Mouse (Mus musculus) C2C12 (cell line): ENCODE results near the gene Grid2. TPM values are rescaled to one million over a fixed set of nuclear protein-coding genes. Genes with fewer than 3 reads are reported as not detected.

Experiments
- H3K27me3 ChIP-seq: one replicate; pipeline ENCODE4 v1.6.1; 2011; ENCODE audit not compliant: control insufficient read depth, insufficient read depth, insufficient read length
- H3K36me3 ChIP-seq: one replicate; pipeline ENCODE4 v1.6.1; 2011; ENCODE audit not compliant: control insufficient read depth, insufficient read depth
- H3K4me3 ChIP-seq: one replicate; pipeline ENCODE4 v1.5.1; 2011; ENCODE audit warnings: mild to moderate bottlenecking, control low read depth; ENCODE audit not compliant: poor library complexity, insufficient read depth, severe bottlenecking
- H3K79me2 ChIP-seq: one replicate; pipeline ENCODE4 v1.6.1; 2011; ENCODE audit not compliant: control insufficient read depth, insufficient read depth
- H3K79me3 ChIP-seq: one replicate; pipeline ENCODE4 v1.6.1; 2011; ENCODE audit warnings: low read depth, control low read depth
- H3ac ChIP-seq: one replicate; pipeline ENCODE3; 2011; ENCODE audit warnings: low read depth; ENCODE audit not compliant: control insufficient read depth, insufficient read length
- CEBPB ChIP-seq: IDR thresholded peaks from one replicate; pipeline ENCODE4 v1.6.1; 2011; ENCODE audit warnings: low read depth, mild to moderate bottlenecking, control low read depth, moderate library complexity
- CTCF ChIP-seq: IDR thresholded peaks from one replicate; pipeline ENCODE4 v1.5.1; 2011; ENCODE audit not compliant: control insufficient read depth, insufficient read depth, insufficient read length
- FOSL1 ChIP-seq: IDR thresholded peaks from one replicate; pipeline ENCODE4 v1.8.0; 2011; ENCODE audit warnings: mild to moderate bottlenecking, low read length; ENCODE audit not compliant: poor library complexity, insufficient read depth, severe bottlenecking
- MAX ChIP-seq: IDR thresholded peaks from one replicate; pipeline ENCODE4 v1.6.1; 2011; ENCODE audit warnings: mild to moderate bottlenecking, control low read depth
- MYOD1 ChIP-seq: IDR thresholded peaks from one replicate; pipeline ENCODE4 v1.6.1; 2011; ENCODE audit warnings: low read depth; ENCODE audit not compliant: control insufficient read depth, insufficient read length
- MYOG ChIP-seq: IDR thresholded peaks from one replicate; pipeline ENCODE4 v1.6.1; 2011; ENCODE audit not compliant: control insufficient read depth, insufficient read length; ENCODE audit errors: extremely low read depth
- USF1 ChIP-seq: IDR thresholded peaks from one replicate; pipeline ENCODE4 v1.6.1; 2011; ENCODE audit warnings: low read depth, mild to moderate bottlenecking, control low read depth, moderate library complexity
- polyA plus RNA-seq: library from polyadenylated mRNA; unstranded; fragments of >200 nt; fragmentation: generic; extraction: Trizol; gene quantifications from one replicate; pipeline ENCODE4 v1.2.1, GENCODE M21; 2012; ENCODE audit warnings: missing spikeins

Gene Grid2
- polyA plus RNA-seq, 1 experiment, result not detected

DNA sequence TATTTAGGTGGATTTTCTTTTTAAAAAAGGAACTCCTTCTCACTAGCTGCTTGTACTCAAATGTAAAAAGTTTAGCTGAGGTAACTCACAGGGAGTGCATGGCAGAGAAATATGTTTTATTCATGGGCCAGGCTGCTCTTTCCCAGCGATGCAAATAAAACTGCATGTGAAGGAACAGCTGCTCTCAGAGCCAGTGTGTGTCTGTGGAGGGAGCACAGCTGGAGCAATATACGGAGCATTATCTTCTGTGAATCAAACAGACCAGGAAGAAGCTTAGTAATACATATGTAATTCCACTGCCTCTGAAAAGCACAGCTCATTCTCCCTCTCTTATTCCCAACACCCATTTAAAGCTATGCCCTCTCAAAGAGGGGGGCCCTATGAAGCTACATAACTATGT lies 607.0 kb downstream of the Grid2 start:
- H3K79me3 ChIP-seq, result no peaks in the 10 kb centered on the region

DNA sequence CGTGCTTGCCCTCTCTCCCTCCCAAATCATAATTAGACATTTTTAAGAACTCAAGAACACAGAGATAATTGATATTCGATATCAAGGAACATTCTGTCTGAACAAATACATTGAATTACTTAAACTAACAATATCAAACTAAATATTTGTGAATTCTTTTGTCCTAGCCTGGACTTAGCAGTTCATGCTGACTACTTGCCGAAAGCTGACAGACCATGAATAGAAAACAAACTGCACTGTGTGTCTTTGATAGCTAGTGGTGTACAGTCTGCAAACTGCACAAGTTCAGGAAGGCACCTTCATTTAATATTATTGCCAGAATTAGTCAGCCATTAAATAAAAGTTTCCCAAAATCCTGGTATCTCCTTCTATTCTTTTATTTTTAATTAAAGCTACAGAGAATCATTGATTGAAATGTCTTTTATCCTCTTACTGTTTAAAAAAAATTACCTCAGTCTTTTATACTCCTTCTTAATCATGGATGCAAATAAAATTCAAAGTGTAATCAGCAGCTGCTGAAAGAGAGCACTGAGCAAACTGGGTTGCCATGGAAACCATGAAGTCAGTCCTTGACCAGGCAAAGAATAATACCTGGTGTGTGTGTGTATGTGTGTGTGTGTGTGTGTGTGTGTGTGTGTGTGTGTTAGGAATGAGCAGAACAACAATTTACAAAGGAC lies 621.5 kb downstream of the Grid2 start:
- H3K27me3 ChIP-seq, result no peaks in the 10 kb centered on the region
- no peaks in the 10 kb centered on the region for H3K36me3 ChIP-seq
- H3ac ChIP-seq, result no peak overlapping the region
- no peaks in the 10 kb centered on the region for H3K79me3 ChIP-seq
- H3K79me2 ChIP-seq, result no peaks in the 10 kb centered on the region
- H3K4me3 ChIP-seq, result no peak overlapping the region
- TF ChIP-seq MYOG, result no peak
- no peak for TF ChIP-seq USF1
- TF ChIP-seq CTCF, result no peak
- TF ChIP-seq MYOD1, result no peak
- TF ChIP-seq CEBPB, result no peak
- no peak for TF ChIP-seq FOSL1
- TF ChIP-seq MAX, result no peak

More for the DNA sequence above, 607.0 kb downstream of the Grid2 start:
- no peak overlapping the region for H3ac ChIP-seq
- TF ChIP-seq FOSL1 (no peak), MYOG (no peak), MAX (no peak), CEBPB (no peak), USF1 (no peak), CTCF (no peak), MYOD1 (no peak)
- no peaks in the 10 kb centered on the region for H3K79me2 ChIP-seq
- H3K27me3 ChIP-seq, result no peaks in the 10 kb centered on the region
- H3K4me3 ChIP-seq, result no peak overlapping the region
- H3K36me3 ChIP-seq, result no peaks in the 10 kb centered on the region

DNA sequence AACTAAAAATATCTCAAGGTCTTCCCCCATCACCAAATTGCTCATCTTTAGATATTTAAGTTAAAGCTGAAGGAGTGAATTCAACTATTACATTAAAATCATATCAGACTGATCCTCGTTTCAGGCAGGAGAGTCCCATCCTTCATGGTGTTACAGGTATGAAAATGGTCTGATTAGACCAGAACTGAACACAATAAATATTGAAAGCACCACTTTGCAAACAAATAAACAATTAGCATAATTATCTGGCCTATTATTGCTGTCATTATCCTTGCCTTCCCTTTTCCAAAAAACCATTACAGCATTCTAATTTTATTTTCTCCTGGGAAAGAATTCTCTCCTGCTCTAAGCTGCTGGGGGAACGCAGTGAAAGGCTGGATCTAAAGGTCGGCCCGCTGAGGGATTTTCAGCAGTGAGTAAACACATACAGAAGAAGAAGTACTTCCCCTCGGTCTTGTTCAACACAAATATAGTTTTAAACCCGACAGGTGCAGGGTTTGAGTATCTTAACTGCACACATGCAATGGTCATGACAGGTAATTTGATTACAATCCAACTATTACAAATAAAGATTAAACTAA lies 622.2 kb downstream of the Grid2 start:
- no peaks in the 10 kb centered on the region for H3K36me3 ChIP-seq
- no peaks in the 10 kb centered on the region for H3K79me2 ChIP-seq
- H3ac ChIP-seq, result no peak overlapping the region
- H3K79me3 ChIP-seq, result no peaks in the 10 kb centered on the region
- H3K27me3 ChIP-seq, result no peaks in the 10 kb centered on the region
- H3K4me3 ChIP-seq, result no peak overlapping the region
- TF ChIP-seq CEBPB, result no peak
- TF ChIP-seq USF1, result no peak
- no peak for TF ChIP-seq MYOG
- no peak for TF ChIP-seq FOSL1

DNA sequence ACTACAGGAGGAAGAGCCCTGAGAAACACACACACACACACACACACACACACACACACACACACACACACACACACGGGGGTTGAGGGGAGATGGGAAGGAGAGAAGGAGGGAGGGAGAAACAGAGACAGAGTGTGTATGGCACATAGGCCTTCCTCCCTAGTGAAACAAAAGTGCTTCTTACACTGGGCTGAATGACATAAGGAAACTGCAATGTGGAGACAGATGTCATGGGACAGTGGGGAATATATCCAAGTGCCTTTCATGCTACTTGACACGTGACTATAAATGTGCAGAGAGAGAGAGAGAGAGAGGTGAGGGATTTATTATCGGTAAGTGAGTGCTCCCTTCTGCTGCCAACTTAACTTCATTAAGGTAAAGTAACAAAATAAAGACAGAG lies 639.0 kb downstream of the Grid2 start:
- no peak overlapping the region for H3ac ChIP-seq
- no peak overlapping the region for H3K4me3 ChIP-seq
- no peak for TF ChIP-seq MAX
- TF ChIP-seq USF1, result no peak
- H3K79me2 ChIP-seq, result no peaks in the 10 kb centered on the region
- H3K27me3 ChIP-seq, result no peaks in the 10 kb centered on the region
- H3K79me3 ChIP-seq, result no peaks in the 10 kb centered on the region
- no peaks in the 10 kb centered on the region for H3K36me3 ChIP-seq

DNA sequence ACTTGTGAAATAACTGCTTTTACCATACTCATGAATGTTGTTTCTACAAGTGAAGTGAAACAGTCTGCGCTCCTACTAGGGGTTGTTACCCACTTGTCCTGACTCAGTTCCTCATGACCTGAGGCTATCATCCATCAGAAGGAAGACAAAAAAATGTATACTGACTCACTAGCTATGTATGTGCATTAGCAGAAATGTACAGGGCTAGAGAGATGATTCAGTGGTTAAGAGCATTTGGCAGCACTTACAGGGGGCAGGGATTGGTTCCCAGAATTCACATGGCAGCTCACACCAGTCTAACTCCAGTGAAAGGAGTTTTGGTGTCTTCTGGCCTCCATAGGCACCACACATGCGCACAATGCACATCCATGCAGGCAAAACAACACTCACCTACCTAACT lies 642.5 kb downstream of the Grid2 start:
- Histone ChIP-seq H3K79me3 (no peaks in the 10 kb centered on the region), H3K79me2 (no peaks in the 10 kb centered on the region), H3K36me3 (no peaks in the 10 kb centered on the region), H3K4me3 (no peak overlapping the region), H3ac (no peak overlapping the region), H3K27me3 (no peaks in the 10 kb centered on the region)
- TF ChIP-seq MAX (no peak), MYOD1 (no peak), CEBPB (no peak), CTCF (no peak), FOSL1 (no peak), MYOG (no peak), USF1 (no peak)

DNA sequence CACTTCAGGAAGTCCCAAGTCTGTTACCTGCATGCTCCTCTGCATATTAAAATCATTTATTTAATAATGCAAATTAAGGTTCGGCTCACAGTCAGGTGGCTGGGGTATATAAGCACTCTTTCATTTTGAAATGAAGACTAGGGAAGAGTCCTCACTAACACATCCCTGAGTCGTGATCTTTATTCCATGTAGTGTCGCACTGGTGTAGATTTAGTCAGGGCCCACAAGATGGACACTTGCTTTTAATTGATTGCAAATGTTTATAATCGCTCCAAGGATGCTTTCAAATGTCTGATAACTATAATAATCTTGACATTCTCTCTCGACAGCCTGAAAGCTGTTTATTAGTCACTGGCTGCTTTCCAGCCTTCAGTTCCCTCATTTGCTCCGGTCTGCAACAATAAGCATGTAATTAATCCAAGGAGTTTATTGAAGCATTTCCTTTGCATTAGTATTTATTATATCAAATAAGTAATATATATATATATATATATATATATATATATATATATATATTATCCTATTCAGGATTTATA lies 661.4 kb downstream of the Grid2 start:
- H3K79me2 ChIP-seq, result no peaks in the 10 kb centered on the region
- no peak overlapping the region for H3ac ChIP-seq
- H3K4me3 ChIP-seq, result no peak overlapping the region
- H3K27me3 ChIP-seq, result no peaks in the 10 kb centered on the region
- H3K79me3 ChIP-seq, result no peaks in the 10 kb centered on the region
- no peaks in the 10 kb centered on the region for H3K36me3 ChIP-seq
- TF ChIP-seq CTCF (no peak), USF1 (no peak), FOSL1 (no peak), CEBPB (no peak), MYOG (no peak), MYOD1 (no peak), MAX (no peak)
